Mouse (Mus musculus): ENCODE results near the gene Arhgap28.

Gene Arhgap28

GRCm38 (mm10) chr17:67941026-67941425 is 62.9 kb downstream of the Arhgap28 start:
- DNase-seq (ENCODE audit: low read depth, low spot score) = no peak

- DNase-seq (ENCODE audit: low read depth, low spot score) = no peak
These were observed 66.9 kb downstream of the Arhgap28 start for GRCm38 (mm10) chr17:67937050-67937449.

- no peak for DNase-seq (ENCODE audit: low read depth, low spot score)
These were observed 68.4 kb downstream of the Arhgap28 start for GRCm38 (mm10) chr17:67935556-67935955.

- DNase-seq (ENCODE audit: low read depth, low spot score) = no peak
These were observed 72.5 kb downstream of the Arhgap28 start for GRCm38 (mm10) chr17:67931396-67931795.

- DNase-seq (ENCODE audit: low read depth, low spot score) = no peak
These were observed 73.0 kb downstream of the Arhgap28 start for GRCm38 (mm10) chr17:67930957-67931356.

GRCm38 (mm10) chr17:67930467-67930866 is 73.5 kb downstream of the Arhgap28 start:
- DNase-seq (ENCODE audit: low read depth, low spot score) = no peak

- no peak for DNase-seq (ENCODE audit: low read depth, low spot score)
These were observed 75.6 kb downstream of the Arhgap28 start for GRCm38 (mm10) chr17:67928280-67928679.

- DNase-seq (ENCODE audit: low read depth, low spot score) = no peak
These were observed 76.1 kb downstream of the Arhgap28 start for GRCm38 (mm10) chr17:67927864-67928263.

GRCm38 (mm10) chr17:67919959-67920358 is 84.0 kb downstream of the Arhgap28 start:
- DNase-seq (ENCODE audit: low read depth, low spot score) = no peak

GRCm38 (mm10) chr17:67918201-67918600 is 85.7 kb downstream of the Arhgap28 start:
- no peak for DNase-seq (ENCODE audit: low read depth, low spot score)

GRCm38 (mm10) chr17:67916901-67917300 is 87.0 kb downstream of the Arhgap28 start:
- DNase-seq (ENCODE audit: low read depth, low spot score) = no peak

- no peak for DNase-seq (ENCODE audit: low read depth, low spot score)
These were observed 91.3 kb downstream of the Arhgap28 start for GRCm38 (mm10) chr17:67912640-67913039.

GRCm38 (mm10) chr17:67912051-67912450 is 91.9 kb downstream of the Arhgap28 start:
- no peak for DNase-seq (ENCODE audit: low read depth, low spot score)

GRCm38 (mm10) chr17:67908537-67908936 is 95.4 kb downstream of the Arhgap28 start:
- no peak for DNase-seq (ENCODE audit: low read depth, low spot score)

GRCm38 (mm10) chr17:67908137-67908536 is 95.8 kb downstream of the Arhgap28 start:
- DNase-seq (ENCODE audit: low read depth, low spot score) = no peak

- DNase-seq (ENCODE audit: low read depth, low spot score) = no peak
These were observed 96.3 kb downstream of the Arhgap28 start for GRCm38 (mm10) chr17:67907532-67908054.

GRCm38 (mm10) chr17:67906236-67906635 is 97.7 kb downstream of the Arhgap28 start:
- DNase-seq (ENCODE audit: low read depth, low spot score) = no peak

- no peak for DNase-seq (ENCODE audit: low read depth, low spot score)
These were observed 99.5 kb downstream of the Arhgap28 start for GRCm38 (mm10) chr17:67904315-67904944.

- no peak for DNase-seq (ENCODE audit: low read depth, low spot score)
These were observed 101.1 kb downstream of the Arhgap28 start for GRCm38 (mm10) chr17:67902847-67903246.

GRCm38 (mm10) chr17:67901161-67901560 is 102.8 kb downstream of the Arhgap28 start:
- DNase-seq (ENCODE audit: low read depth, low spot score) = no peak

GRCm38 (mm10) chr17:67899376-67899775 is 104.5 kb downstream of the Arhgap28 start:
- no peak for DNase-seq (ENCODE audit: low read depth, low spot score)

GRCm38 (mm10) chr17:67896413-67896812 is 107.5 kb downstream of the Arhgap28 start:
- no peak for DNase-seq (ENCODE audit: low read depth, low spot score)

GRCm38 (mm10) chr17:67889481-67890325 is 114.2 kb downstream of the Arhgap28 start:
- DNase-seq (ENCODE audit: low read depth, low spot score) = no peak

Measured in CD4-positive, CD25-positive, alpha-beta regulatory T cell, adult 2 months (primary cell).